8 mouse cellular contexts compared by ENCODE assay signal in the genomic region with DNA sequence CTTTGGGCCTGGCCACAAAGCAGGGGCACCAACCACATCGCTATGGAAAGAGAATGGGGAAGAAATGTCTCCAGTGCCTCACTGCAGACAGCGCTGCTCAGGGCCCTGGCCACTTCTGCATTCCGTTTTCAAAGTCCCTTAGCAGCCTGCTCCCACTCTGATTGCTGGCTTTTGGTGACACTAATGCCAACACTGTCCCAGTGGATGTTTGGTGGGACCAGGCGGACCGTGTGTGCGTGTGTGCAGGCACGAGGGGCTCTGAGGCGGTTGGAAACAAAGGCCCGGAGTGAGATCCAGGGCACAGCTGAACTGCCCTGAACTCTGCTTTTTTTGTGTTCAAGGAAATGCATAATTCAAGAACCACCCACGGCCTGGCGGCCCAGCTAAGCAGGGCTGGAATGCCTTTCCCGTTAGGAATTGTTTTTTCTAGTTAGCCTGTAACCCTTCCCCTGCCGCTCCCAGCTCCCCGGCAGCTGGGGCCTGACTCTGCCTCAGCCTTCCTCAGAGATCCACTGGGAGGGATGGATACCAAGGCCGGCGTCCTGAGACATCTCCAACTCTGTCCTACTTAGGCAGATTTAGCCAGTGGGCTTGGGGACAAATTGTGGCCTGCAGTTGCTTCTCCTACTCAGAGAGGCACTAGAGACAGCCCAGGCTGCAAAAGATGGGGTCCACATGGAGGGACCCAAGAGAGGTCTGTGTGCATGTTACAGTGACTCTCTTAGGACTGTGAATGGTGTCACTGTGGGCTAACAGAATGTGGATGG.
DNase-seq lines count a peak whose midpoint lies in the region; ATAC-seq and TF ChIP-seq lines count a peak whose summit lies in the region.

No protein-coding gene starts in this region.

- DNase-seq in adipocyte (ENCODE audit: low spot score), result peak; percentile 81
- DNase-seq in embryonic facial prominence, embryonic 14.5 days (ENCODE audit: low spot score), result peak; percentile 91
- peak; percentile 87 for DNase-seq in heart, adult 8-10 months (ENCODE audit: low spot score)
- DNase-seq in kidney, adult 2 months, result peak; percentile 93
- peak; percentile 62 for DNase-seq in midbrain, postnatal 0 days (ENCODE audit: low spot score)
- no peak for DNase-seq in thymus, postnatal 4 days
- DNase-seq in spleen, postnatal 14 days (ENCODE audit: low spot score in 2 of 2), result no peak

- no peaks in the 10 kb centered on the region for H3K27me3 ChIP-seq in embryonic facial prominence, embryonic 14.5 days (replicated peaks; ENCODE audit: control insufficient read depth, insufficient read depth, low read length)
- H3K27me3 ChIP-seq in kidney, adult 2 months (replicated peaks; ENCODE audit: control insufficient read depth, insufficient read depth, low read length), result no peaks in the 10 kb centered on the region
- no peaks in the 10 kb centered on the region for H3K27me3 ChIP-seq in limb, embryonic 13.5 days
- no peaks in the 10 kb centered on the region for H3K27me3 ChIP-seq in midbrain, postnatal 0 days (ENCODE audit: insufficient read depth, low read length)

- no peak overlapping the region for H3K4me2 ChIP-seq in embryonic facial prominence, embryonic 14.5 days (ENCODE audit: low read depth, low read length)
- no peak overlapping the region for H3K4me2 ChIP-seq in limb, embryonic 13.5 days (replicated peaks)
- H3K4me2 ChIP-seq in midbrain, postnatal 0 days (ENCODE audit: low read depth, low read length, poor library complexity, severe bottlenecking), result no peak overlapping the region

- H3K9ac ChIP-seq in embryonic facial prominence, embryonic 14.5 days (ENCODE audit: low read depth, low read length), result peak overlapping the region; percentile 45
- peak overlapping the region; percentile 48; the same call in 1 of the 2 replicates for H3K9ac ChIP-seq in limb, embryonic 13.5 days
- H3K9ac ChIP-seq in midbrain, postnatal 0 days (replicated peaks; ENCODE audit: low read length, poor library complexity, severe bottlenecking), result no peak overlapping the region

- 16% methylated on average over 16 of the region's 16 CpGs for WGBS in embryonic facial prominence, embryonic 14.5 days
- 13% methylated on average over 16 of the region's 16 CpGs for WGBS in kidney, adult 2 months
- 20% methylated on average over 16 of the region's 16 CpGs for WGBS in limb, embryonic 13.5 days
- WGBS in midbrain, postnatal 0 days, result 15% methylated on average over 16 of the region's 16 CpGs

- peaks cover 70% of the 10 kb centered on the region for H3K4me1 ChIP-seq in embryonic facial prominence, embryonic 14.5 days (ENCODE audit: control insufficient read depth, insufficient read depth, low read length)
- peaks cover 56% of the 10 kb centered on the region for H3K4me1 ChIP-seq in kidney, adult 2 months (ENCODE audit: control insufficient read depth, insufficient read depth, low read length)
- peaks cover 80% of the 10 kb centered on the region for H3K4me1 ChIP-seq in limb, embryonic 13.5 days
- H3K4me1 ChIP-seq in midbrain, postnatal 0 days (ENCODE audit: insufficient read depth, low read length), result peaks cover 9% of the 10 kb centered on the region

- no peaks in the 10 kb centered on the region for H3K9me3 ChIP-seq in embryonic facial prominence, embryonic 14.5 days (ENCODE audit: control insufficient read depth, low read length)
- no peaks in the 10 kb centered on the region for H3K9me3 ChIP-seq in limb, embryonic 13.5 days
- H3K9me3 ChIP-seq in midbrain, postnatal 0 days (ENCODE audit: low read length), result no peaks in the 10 kb centered on the region

- peak overlapping the region; percentile 89 for H3K27ac ChIP-seq in embryonic facial prominence, embryonic 14.5 days (replicated peaks; ENCODE audit: low read depth, low read length)
- peak overlapping the region; percentile 96 for H3K27ac ChIP-seq in kidney, adult 2 months (ENCODE audit: insufficient read depth, low read depth, low read length)
- peak overlapping the region; percentile 94 for H3K27ac ChIP-seq in limb, embryonic 13.5 days
- peak overlapping the region; percentile 73 for H3K27ac ChIP-seq in midbrain, postnatal 0 days (ENCODE audit: low read depth, low read length)

- TF ChIP-seq POLR2A in kidney, adult 2 months (IDR thresholded peaks at IDR 0.05; ENCODE audit: low read depth, low read length), result no peak

- no peak for TF ChIP-seq CTCF in kidney, adult 2 months (conservative IDR thresholded peaks at IDR 0.05; ENCODE audit: insufficient read depth, insufficient read length, low read depth, low read length)
- no peak for TF ChIP-seq CTCF in midbrain, postnatal 0 days (IDR thresholded peaks at IDR 0.05)

- no peaks in the 10 kb centered on the region for H3K36me3 ChIP-seq in embryonic facial prominence, embryonic 14.5 days (ENCODE audit: control insufficient read depth, insufficient read depth, low read length)
- no peaks in the 10 kb centered on the region for H3K36me3 ChIP-seq in kidney, adult 2 months (ENCODE audit: control insufficient read depth, insufficient read depth, low read length)
- no peaks in the 10 kb centered on the region for H3K36me3 ChIP-seq in limb, embryonic 13.5 days
- no peaks in the 10 kb centered on the region for H3K36me3 ChIP-seq in midbrain, postnatal 0 days (ENCODE audit: insufficient read depth, low read length)

- peak; percentile 72 for ATAC-seq in embryonic facial prominence, embryonic 14.5 days (ENCODE audit: low read depth)
- peak; percentile 55 for ATAC-seq in limb, embryonic 13.5 days (ENCODE audit: low FRiP score, low read depth)
- peak; percentile 62 for ATAC-seq in midbrain, postnatal 0 days (ENCODE audit: low FRiP score)

- H3K4me3 ChIP-seq in embryonic facial prominence, embryonic 14.5 days (ENCODE audit: low read depth, low read length), result no peak overlapping the region
- no peak overlapping the region for H3K4me3 ChIP-seq in kidney, adult 2 months (ENCODE audit: insufficient read depth, low read depth, low read length)
- H3K4me3 ChIP-seq in limb, embryonic 13.5 days, result no peak overlapping the region
- no peak overlapping the region for H3K4me3 ChIP-seq in midbrain, postnatal 0 days (ENCODE audit: low read depth, low read length)

Comparison
In these comparisons a context has a peak if more than half of its experiments do, and no peak if none do; other contexts are left out.
1. DNase-seq: peak in adipocyte (single experiment), embryonic facial prominence, embryonic 14.5 days (single experiment), heart, adult 8-10 months (single experiment), kidney, adult 2 months (single experiment) and midbrain, postnatal 0 days (single experiment); none in thymus, postnatal 4 days (single experiment) and spleen, postnatal 14 days (0 of 2).
2. Peak in every context shown above with its lines, with median percentiles within 50 percentile points of each other: ATAC-seq and H3K27ac ChIP-seq.